Mouse (Mus musculus): ENCODE data around the gene BC005624. TPM values are rescaled to one million over a fixed set of nuclear protein-coding genes. Genes with fewer than 3 reads are reported as not detected.
A peak's percentile ranks its signal among the peaks of the same experiment; 100 is the strongest.

Gene BC005624
- polyA plus RNA-seq, 1 experiment: 123 TPM

DNA sequence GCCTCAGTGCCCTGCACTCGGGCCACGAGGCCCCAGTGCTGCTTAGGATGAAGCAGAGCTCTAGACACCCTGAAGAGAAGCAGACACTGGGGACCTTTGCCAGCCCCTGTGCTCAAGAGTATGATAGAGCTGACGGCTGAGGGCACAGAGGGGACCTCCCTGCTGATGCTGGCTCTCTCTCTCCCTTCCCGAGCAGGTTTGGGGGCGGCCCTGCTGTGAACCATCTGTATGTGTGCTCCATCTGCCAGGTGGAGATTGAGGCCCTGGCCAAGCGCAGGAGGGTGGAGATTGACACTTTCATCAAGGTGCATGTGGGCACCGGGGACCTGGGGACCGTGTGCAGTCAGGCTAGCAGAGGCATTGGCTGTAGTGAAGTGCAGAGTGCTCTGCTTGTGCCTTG lies 36.5 kb upstream of the BC005624 start:
- H3K4me3 ChIP-seq (replicated peaks; ENCODE audit: insufficient read depth, low read depth, low read length): no peak overlapping the region
- 13% methylated on average over 8 of the region's 8 CpGs for WGBS
- H3K27ac ChIP-seq (ENCODE audit: insufficient read depth, low read length): peak overlapping the region; percentile 89
- peak; percentile 94 to 96 for DNase-seq
- no peaks in the 10 kb centered on the region for H3K27me3 ChIP-seq (ENCODE audit: control insufficient read depth, insufficient read depth, low read length)
- no peak for TF ChIP-seq CTCF (IDR thresholded peaks at IDR 0.05; ENCODE audit: borderline replicate concordance, insufficient read depth, low read depth, low read length)
- peak; percentile 25; the same call in 1 of the 2 replicates for TF ChIP-seq POLR2A (IDR thresholded peaks at IDR 0.05; ENCODE audit: borderline replicate concordance, insufficient read depth, low read length)
- H3K4me1 ChIP-seq (ENCODE audit: control insufficient read depth, insufficient read depth, low read length): peaks cover 61% of the 10 kb centered on the region

DNA sequence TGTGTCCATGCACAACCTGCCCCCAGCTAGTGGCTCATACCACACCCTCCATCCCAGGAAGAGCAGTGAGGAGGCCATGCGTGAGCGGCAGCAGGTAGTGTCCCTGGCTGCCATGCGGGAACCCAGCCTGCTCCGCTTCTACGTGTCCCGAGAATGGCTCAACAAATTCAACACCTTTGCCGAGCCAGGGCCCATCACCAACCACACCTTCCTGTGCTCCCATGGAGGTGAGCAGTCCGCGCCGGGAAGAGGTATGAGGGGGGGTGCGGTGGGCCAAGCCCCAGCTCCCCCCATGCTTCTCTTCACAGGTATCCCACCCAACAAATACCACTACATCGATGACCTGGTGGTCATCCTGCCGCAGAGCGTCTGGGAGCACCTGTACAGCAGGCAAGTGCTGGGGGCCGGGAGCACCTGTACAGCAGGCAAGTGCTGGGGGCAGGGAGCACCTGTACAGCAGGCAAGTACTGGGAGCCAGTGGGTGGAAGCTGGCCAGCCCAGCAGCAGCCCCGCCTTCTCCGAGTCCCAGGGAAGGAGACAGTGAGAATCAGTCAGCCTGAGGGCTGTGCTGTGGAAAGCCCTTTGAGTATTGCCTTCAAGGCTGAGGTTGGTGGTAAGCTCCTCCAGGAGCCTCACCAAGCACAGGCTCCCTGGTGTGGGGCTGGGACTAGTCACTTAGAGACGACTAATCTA lies 35.8 kb upstream of the BC005624 start:
- peak; percentile 53 to 68 for DNase-seq
- no peak overlapping the region for H3K4me3 ChIP-seq (replicated peaks; ENCODE audit: insufficient read depth, low read depth, low read length)
- peak overlapping the region; percentile 89 for H3K27ac ChIP-seq (ENCODE audit: insufficient read depth, low read length)
- H3K4me1 ChIP-seq (ENCODE audit: control insufficient read depth, insufficient read depth, low read length): peaks cover 59% of the 10 kb centered on the region
- WGBS: 50% methylated on average over 18 of the region's 18 CpGs
- TF ChIP-seq POLR2A (IDR thresholded peaks at IDR 0.05; ENCODE audit: borderline replicate concordance, insufficient read depth, low read length): no peak
- H3K27me3 ChIP-seq (ENCODE audit: control insufficient read depth, insufficient read depth, low read length): no peaks in the 10 kb centered on the region

- DNase-seq: no peak
- TF ChIP-seq POLR2A (IDR thresholded peaks at IDR 0.05; ENCODE audit: borderline replicate concordance, insufficient read depth, low read length) (no peak), CTCF (IDR thresholded peaks at IDR 0.05; ENCODE audit: borderline replicate concordance, insufficient read depth, low read depth, low read length) (no peak)
- H3K27me3 ChIP-seq (ENCODE audit: control insufficient read depth, insufficient read depth, low read length): no peaks in the 10 kb centered on the region
- WGBS: 75% methylated on average over 14 of the region's 14 CpGs
- no peak overlapping the region for H3K27ac ChIP-seq (ENCODE audit: insufficient read depth, low read length)
- H3K4me1 ChIP-seq (ENCODE audit: control insufficient read depth, insufficient read depth, low read length): peaks cover 25% of the 10 kb centered on the region
- no peak overlapping the region for H3K4me3 ChIP-seq (replicated peaks; ENCODE audit: insufficient read depth, low read depth, low read length)
Measured at GRCm38 (mm10) chr2:31013371-31014120, 31.5 kb upstream of the BC005624 start.

DNA sequence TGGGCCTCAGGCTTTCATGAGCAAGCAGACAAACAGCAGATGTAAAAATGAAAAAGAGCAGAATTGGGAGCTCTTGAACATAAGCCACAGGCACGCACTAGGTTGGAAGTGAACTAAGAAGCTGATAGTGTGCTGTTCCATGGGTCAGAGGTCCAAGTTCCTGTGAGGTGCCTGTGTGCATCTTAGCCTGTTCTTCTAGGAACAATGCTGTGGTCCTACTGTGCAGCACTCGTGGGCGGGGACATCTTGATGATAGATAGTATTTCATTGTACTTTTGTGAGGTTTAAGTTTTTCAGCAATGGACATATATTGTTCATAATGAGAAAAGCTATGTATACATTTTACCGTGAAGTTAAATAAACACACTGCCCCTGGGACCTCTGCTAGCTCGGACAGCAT lies 25.2 kb upstream of the BC005624 start:
- WGBS: 92% methylated on average over 5 of the region's 5 CpGs

GRCm38 (mm10) chr2:31006434-31006833 lies 24.4 kb upstream of the BC005624 start:
- Histone ChIP-seq H3K4me3 (replicated peaks; ENCODE audit: insufficient read depth, low read depth, low read length) (no peak overlapping the region), H3K27ac (ENCODE audit: insufficient read depth, low read length) (no peak overlapping the region), H3K27me3 (ENCODE audit: control insufficient read depth, insufficient read depth, low read length) (no peaks in the 10 kb centered on the region), H3K4me1 (ENCODE audit: control insufficient read depth, insufficient read depth, low read length) (peaks cover 8% of the 10 kb centered on the region; the same call in 1 of the 2 replicates)
- no peak for DNase-seq
- 85% methylated on average over 5 of the region's 5 CpGs for WGBS
- no peak for TF ChIP-seq CTCF (IDR thresholded peaks at IDR 0.05; ENCODE audit: borderline replicate concordance, insufficient read depth, low read depth, low read length)
- no peak for TF ChIP-seq POLR2A (IDR thresholded peaks at IDR 0.05; ENCODE audit: borderline replicate concordance, insufficient read depth, low read length)

More for the DNA sequence above, 25.2 kb upstream of the BC005624 start:
- Histone ChIP-seq H3K4me3 (replicated peaks; ENCODE audit: insufficient read depth, low read depth, low read length) (no peak overlapping the region), H3K27ac (ENCODE audit: insufficient read depth, low read length) (no peak overlapping the region), H3K27me3 (ENCODE audit: control insufficient read depth, insufficient read depth, low read length) (no peaks in the 10 kb centered on the region), H3K4me1 (ENCODE audit: control insufficient read depth, insufficient read depth, low read length) (peaks cover 8% of the 10 kb centered on the region; the same call in 1 of the 2 replicates)
- no peak for TF ChIP-seq POLR2A (IDR thresholded peaks at IDR 0.05; ENCODE audit: borderline replicate concordance, insufficient read depth, low read length)
- no peak for TF ChIP-seq CTCF (IDR thresholded peaks at IDR 0.05; ENCODE audit: borderline replicate concordance, insufficient read depth, low read depth, low read length)
- DNase-seq: no peak

DNA sequence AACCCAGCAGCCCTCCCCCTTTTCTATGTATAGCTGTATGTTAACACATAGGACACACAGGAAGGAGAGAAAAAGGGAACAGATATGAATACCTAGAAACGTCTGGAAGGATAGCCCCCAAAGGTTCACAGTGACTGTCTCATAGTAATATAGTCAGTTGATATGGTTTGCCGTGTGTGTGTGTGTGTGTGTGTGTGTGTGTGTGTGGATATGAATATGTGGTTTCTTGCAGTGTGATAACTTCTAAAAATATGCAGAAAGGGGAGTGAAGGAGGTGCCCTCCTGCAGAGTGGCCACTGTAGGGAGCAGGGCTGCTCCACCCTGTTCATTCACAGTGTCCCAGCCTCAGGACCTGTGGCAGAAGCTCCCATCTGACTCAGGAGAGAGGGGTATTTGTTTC lies 23.5 kb upstream of the BC005624 start:
- no peak overlapping the region for H3K4me3 ChIP-seq (replicated peaks; ENCODE audit: insufficient read depth, low read depth, low read length)
- peaks cover 8% of the 10 kb centered on the region; the same call in 1 of the 2 replicates for H3K4me1 ChIP-seq (ENCODE audit: control insufficient read depth, insufficient read depth, low read length)
- 84% methylated on average over 2 of the region's 2 CpGs for WGBS
- no peak for DNase-seq
- no peak overlapping the region for H3K27ac ChIP-seq (ENCODE audit: insufficient read depth, low read length)
- TF ChIP-seq CTCF (IDR thresholded peaks at IDR 0.05; ENCODE audit: borderline replicate concordance, insufficient read depth, low read depth, low read length): no peak
- no peak for TF ChIP-seq POLR2A (IDR thresholded peaks at IDR 0.05; ENCODE audit: borderline replicate concordance, insufficient read depth, low read length)
- H3K27me3 ChIP-seq (ENCODE audit: control insufficient read depth, insufficient read depth, low read length): no peaks in the 10 kb centered on the region

DNA sequence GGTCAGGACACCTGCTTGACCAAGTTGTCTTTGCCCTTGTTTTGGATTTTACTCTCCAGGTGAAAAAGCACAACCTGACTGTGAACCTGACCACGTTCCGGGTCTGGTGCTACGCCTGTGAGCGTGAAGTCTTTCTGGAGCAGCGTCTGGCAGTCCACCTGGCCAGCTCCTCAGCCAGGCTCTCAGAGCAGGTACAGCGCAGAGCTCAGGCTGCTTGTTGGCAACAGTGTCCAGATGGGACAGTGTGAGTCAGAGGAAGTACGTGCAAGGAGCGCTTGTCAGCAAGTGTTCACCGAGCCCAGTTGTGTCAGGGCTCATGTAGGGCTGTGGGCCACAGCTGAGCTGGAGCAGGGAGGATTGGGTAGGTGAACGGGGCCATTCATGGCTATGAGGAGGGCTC lies 20.9 kb upstream of the BC005624 start:
- WGBS: 68% methylated on average over 10 of the region's 10 CpGs
- Histone ChIP-seq H3K27me3 (ENCODE audit: control insufficient read depth, insufficient read depth, low read length) (no peaks in the 10 kb centered on the region), H3K4me3 (replicated peaks; ENCODE audit: insufficient read depth, low read depth, low read length) (no peak overlapping the region), H3K4me1 (ENCODE audit: control insufficient read depth, insufficient read depth, low read length) (peaks cover 8% of the 10 kb centered on the region), H3K27ac (ENCODE audit: insufficient read depth, low read length) (no peak overlapping the region)
- peak; percentile 63 to 77 for DNase-seq
- TF ChIP-seq POLR2A (IDR thresholded peaks at IDR 0.05; ENCODE audit: borderline replicate concordance, insufficient read depth, low read length) (no peak), CTCF (IDR thresholded peaks at IDR 0.05; ENCODE audit: borderline replicate concordance, insufficient read depth, low read depth, low read length) (no peak)

Data from cerebellum, adult 2 months (tissue).